Mouse (Mus musculus) ES-CJ7 (cell line): ENCODE results near the gene Gm49711.

Experiments
- DNase-seq: peaks from one replicate; pipeline ENCODE4 v3.0.0; 2011; ENCODE audit warnings: low read depth, low spot score

Gene Gm49711

DNA sequence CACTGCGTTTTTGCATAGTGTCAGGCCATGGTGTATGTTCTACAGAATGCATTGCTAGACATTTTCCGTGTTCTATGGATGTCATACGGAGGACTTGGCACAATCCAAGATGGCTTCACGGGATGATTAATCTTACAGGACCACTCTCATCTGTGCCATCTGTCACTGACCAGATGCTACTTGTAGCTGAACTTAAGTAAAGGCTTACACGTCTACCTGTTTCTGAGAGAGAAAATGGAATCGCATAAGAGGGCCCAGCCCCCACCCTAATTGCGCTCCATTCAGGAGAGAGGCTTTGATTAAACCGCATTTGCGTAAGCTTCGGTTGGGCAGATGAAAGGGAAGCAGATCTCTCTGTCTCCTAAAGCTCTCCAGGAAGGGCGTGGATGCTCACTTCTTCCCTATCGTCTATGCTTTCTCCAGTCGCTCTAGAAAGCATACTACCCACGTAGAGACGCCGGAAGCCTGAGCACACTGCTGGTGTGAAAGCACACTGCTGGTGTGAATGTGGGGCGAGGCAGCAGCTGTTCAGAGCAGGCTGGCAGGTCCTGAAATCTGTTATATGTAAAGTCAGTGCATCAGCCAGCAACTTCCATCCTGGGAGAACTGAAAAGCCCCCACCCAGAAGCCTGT, 62.9 kb downstream of the Gm49711 start:
- DNase-seq = peak; percentile 36

DNA sequence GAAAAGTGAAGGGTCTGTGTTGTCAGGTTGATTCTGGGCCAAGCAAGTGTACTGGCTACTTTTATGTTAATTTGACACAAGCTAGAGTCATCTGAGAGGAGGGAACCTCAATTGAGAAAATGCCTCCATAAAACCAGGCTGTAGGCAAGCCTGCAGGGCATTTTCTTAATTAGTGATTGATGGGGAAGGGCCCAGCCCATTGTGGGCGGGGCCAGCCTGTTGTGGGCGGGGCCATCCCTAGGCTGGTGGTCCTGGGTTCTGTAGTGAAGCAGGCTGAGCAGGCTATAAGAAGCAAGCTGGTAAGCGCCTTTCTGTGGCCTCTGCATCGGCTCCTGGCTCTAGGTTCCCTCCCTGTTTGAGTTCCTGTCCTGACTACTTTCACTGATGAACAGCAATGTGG, 69.1 kb downstream of the Gm49711 start:
- peak; percentile 23 for DNase-seq

- no peak for DNase-seq
Observed at GRCm38 (mm10) chr16:92127666-92128065, 69.5 kb downstream of the Gm49711 start.

DNA sequence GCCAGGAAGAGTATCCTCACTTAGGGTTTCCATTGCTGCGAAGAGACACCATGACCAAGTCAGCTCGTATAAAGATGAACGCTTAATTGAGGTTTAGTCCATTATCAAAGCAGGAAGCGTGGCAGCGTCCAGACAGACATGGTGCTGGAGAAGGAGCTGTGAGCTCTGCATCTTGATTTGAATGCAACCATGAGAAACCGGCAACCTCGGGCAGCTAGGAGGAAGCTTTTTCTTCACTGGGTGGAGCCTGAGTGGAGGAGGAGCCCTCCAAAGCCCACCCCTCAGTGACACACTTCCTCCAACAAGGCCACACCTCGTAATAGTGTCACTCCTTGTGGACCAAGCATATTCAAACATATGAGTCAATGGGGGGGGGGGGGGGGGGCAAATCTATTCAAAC, 71.7 kb downstream of the Gm49711 start:
- no peak for DNase-seq

DNA sequence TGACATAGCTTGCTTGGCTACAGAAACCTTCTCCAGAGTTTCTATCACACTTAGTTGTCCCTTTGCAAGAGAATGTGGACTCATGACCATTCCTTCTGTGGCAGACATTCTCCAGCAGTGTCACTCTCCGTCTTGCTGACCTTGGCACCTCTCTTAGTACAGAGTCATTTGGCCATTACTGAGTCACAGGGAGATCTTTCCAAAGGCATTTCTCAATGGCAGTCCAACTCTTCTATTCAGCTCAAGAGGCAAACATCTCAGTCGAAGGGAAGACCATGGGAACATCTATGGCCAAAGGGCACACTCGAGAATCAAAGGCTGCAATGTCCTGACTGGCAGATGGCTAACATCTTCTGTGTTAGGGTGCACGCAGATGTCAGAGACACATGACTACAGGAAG, 74.4 kb downstream of the Gm49711 start:
- DNase-seq = no peak

DNA sequence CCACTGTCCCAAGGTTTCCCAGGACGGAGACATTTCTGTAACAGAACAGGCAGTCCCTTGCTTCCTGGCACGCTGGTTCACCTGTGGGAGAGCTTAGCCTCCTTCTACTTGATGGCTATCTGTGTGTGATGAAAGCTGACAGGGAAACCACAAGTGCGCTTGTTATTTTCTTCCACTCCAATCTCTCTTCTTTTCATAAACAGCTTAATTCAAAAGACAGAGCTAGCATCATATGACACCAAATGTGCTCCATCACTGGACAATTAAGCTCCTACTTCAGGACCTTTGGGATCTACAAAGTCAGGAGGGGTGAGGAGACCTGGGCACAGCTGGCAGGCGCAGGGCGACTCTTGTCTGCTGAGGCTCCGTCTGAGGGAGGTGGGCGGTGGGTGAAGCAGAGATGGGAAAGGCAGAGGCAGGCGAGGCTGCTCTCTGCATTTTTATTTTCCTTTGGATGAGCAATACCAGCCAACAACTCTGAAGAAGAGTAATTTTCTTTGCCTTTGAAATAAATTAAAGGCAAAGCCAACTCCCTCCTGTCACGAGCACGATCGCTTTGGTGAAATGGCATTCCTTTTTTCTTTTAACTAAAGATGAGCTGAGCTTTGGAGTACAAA, 76.1 kb downstream of the Gm49711 start:
- no peak for DNase-seq

DNA sequence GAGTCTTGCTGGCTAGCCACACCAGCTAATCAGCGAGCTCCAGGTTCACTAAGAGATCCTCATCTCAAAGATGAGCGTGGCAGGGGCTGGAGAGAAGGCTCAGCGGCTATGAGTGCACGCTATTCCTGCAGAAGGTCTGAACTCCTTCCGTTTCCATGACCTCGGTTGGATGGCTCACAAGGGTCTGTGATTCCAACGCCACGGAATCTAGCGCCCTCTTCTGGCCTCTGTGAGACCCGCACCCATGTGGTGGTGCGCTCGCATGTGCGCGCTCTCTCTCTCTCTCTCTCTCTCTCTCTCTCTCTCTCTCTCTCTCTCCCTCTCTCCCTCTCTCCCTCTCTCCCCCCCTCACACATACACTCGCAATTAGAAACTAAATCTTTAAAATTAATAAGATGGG, 78.2 kb downstream of the Gm49711 start:
- DNase-seq = no peak

GRCm38 (mm10) chr16:92139386-92140261, 81.5 kb downstream of the Gm49711 start:
- DNase-seq = no peak

DNA sequence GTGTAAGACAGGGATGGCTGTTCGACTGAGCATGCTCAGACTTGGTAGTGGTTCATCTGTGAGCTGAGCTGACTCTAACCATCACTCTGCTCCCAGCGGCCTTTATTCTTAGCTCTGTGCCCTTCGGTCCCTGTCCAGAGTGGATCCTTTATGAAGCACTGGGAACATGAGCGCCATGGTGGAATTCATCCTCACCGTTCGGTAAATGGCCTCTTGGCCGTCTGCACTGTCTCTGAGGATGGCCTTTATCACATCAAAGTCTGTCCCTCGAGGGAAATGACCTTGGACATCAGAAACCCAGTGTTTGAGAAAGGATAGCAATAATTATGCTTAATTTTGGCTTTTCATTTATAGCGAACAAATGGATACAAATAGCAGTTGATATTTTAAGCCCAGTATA, 82.2 kb downstream of the Gm49711 start:
- DNase-seq = no peak

DNA sequence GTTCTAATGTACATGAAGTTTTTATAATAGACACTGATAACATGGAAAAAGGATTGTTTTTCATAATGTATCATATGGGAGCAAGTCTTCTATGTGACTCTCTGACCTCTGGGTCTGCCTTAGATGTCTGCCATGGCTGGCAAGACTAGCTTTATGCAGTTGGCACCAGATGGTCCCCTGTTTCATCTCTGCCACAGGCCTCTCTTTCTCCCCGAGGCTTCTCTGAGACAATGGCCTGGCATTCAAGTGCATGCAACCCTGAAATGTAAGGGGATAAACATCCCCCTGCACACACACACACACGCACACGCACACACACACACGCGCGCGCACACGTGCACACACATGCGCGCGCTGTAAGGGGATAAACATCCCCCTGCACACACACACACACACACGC, 82.9 kb downstream of the Gm49711 start:
- DNase-seq = no peak

GRCm38 (mm10) chr16:92142426-92143012, 84.4 kb downstream of the Gm49711 start:
- no peak for DNase-seq

GRCm38 (mm10) chr16:92147631-92148366, 89.7 kb downstream of the Gm49711 start:
- no peak for DNase-seq

DNA sequence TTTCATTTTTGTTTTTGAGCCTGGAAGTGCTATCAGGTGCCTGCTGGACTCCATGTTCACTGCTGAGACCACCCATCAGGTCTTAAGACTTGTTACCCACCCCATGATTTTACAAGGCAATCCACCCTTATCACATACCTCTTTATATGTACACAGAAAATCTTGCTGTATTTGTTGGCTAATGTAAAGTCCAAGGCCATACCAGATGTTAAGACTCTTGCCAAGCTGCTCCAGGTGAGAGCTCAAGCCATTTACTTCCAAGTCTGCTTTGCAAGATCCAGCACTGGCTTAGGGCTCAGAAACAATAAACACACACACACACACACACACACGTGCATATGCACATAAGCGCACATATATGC, 90.2 kb downstream of the Gm49711 start:
- DNase-seq = no peak

DNA sequence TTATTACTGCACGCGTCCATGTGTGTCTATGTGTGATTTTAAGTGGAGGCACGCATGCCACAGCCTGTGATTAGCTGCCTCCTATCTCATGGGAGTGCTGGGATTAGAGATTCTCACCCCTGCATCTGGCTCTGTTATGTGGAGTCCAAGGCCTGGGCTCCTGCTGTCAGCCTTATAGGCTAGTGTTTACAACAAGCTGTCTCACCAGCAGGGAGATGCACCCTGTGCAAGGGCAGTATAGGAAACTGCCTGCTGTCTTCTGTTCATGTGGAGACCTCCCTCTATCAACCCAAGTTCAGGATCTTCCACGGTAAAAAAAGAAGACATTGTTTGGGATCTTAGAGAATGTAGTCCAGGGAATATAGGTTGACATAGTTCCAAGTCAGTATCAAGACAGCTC, 92.9 kb downstream of the Gm49711 start:
- no peak for DNase-seq

GRCm38 (mm10) chr16:92158021-92158455, 99.9 kb downstream of the Gm49711 start:
- peak; percentile 25 for DNase-seq

- peak; percentile 77 for DNase-seq
Observed at GRCm38 (mm10) chr16:92158461-92159091, 100.5 kb downstream of the Gm49711 start.

GRCm38 (mm10) chr16:92159114-92159513, 101.0 kb downstream of the Gm49711 start:
- no peak for DNase-seq

DNA sequence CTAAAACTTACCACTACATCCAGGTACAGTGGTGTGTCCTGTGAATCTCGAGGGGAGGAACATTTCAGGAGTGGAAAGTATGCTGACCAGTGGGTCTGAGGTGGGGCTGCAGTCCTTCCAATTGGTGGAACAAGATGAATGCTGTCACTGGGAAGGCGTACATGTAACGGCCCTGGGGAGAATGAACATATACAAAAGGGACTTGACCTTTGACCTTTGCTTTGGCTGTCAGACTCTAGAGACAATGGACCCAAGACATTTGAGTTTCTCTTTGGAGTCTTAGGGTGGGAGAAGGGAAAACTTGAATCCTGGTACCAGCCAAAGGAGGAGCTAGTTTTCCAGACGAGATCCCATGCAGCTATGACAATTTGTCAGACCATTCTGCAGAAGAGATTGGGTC, 104.2 kb downstream of the Gm49711 start:
- DNase-seq = no peak

DNA sequence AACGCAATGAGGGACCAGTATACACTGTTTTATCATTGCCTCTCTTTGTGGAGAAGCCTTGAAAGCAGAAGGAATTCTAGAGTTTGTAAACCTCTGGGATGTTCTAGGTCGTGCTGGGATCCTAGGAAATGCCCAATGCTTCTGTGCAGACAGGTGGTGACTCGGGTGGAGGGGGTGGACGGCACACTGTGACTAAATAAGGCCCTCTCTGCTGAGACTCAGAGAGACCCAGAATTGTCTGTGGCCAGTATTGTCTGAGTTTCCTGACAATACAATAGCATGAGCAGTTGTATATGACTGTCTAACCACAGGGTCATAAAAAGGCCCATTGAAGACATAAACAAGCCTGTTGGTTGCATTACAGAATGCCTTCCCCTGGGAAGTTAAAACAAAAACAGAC, 105.4 kb downstream of the Gm49711 start:
- DNase-seq = no peak

- no peak for DNase-seq
Observed at GRCm38 (mm10) chr16:92176052-92176451, 117.9 kb downstream of the Gm49711 start.

GRCm38 (mm10) chr16:92177718-92178117, 119.6 kb downstream of the Gm49711 start:
- no peak for DNase-seq
